ENCODE assay signal across 30 mouse cellular contexts in the genomic region with DNA sequence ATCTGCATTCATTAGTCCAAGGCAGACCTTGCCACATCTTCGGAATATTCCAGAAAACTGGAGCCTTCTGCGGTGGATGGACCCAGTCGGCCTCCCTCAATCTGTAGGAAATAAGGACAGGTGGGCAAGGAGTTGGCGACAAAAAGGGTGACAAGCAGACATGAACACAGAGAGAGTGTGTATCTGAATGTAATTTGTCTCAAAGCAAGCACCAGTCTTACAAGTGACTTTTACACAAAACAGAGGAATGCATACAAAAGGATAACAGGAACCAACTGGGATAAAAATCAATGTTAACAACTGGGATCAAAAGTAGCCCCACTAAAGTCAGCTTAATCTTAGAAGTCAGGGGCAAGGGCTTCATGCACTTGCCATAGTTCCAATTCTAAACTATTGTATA. TPM values are rescaled to one million over a fixed set of nuclear protein-coding genes. Genes with fewer than 3 reads are reported as not detected.
"Had no signal": no experiment of that assay in that cellular context is flagged by ENCODE, and none has a peak within 500 bp of the region (broad histone marks: within the 10 kb centered on the region; RNA-seq: fewer than 3 reads in every experiment).

Gene Slco1a6 (minus strand): TSS at position 101 of the 400 bp plus-strand sequence.

- H3K4me3 ChIP-seq: gastrocnemius, adult 2 months; heart, embryonic 13.5 days; heart, embryonic 15.5 days; hindbrain, embryonic 13.5 days; hindbrain, embryonic 15.5 days; limb, embryonic 13.5 days; limb, embryonic 15.5 days; liver, embryonic 12.5 days had no signal

- H3K9me3 ChIP-seq: heart, embryonic 15.5 days; hindbrain, embryonic 15.5 days; limb, embryonic 13.5 days; limb, embryonic 15.5 days; liver, embryonic 12.5 days had no signal

- H3K9ac ChIP-seq: heart, embryonic 13.5 days; heart, embryonic 15.5 days; hindbrain, embryonic 13.5 days; hindbrain, embryonic 15.5 days; limb, embryonic 13.5 days; limb, embryonic 15.5 days; liver, embryonic 12.5 days; liver, embryonic 14.5 days had no signal

- H3K4me2 ChIP-seq: heart, embryonic 11.5 days; heart, embryonic 13.5 days; heart, embryonic 15.5 days; hindbrain, embryonic 13.5 days; hindbrain, embryonic 15.5 days; limb, embryonic 13.5 days; limb, embryonic 15.5 days; liver, embryonic 12.5 days had no signal

- DNase-seq: gastrocnemius, adult 2 months; gastrocnemius, postnatal 10 days; gastrocnemius, postnatal 25 days; heart, adult 18-20 months; heart, postnatal 14 days; heart, postnatal 36 days; kidney, adult 11 months; kidney, adult 8-10 months; kidney, postnatal 10 days; kidney, postnatal 25 days; layer of hippocampus, adult 9-11 months; layer of hippocampus, postnatal 36 days; left cerebral cortex, postnatal 4 days had no signal

- H3K27me3 ChIP-seq: heart, embryonic 13.5 days; heart, embryonic 15.5 days; hindbrain, embryonic 13.5 days; hindbrain, embryonic 15.5 days; limb, embryonic 13.5 days; limb, embryonic 15.5 days; liver, embryonic 12.5 days had no signal

- H3K27ac ChIP-seq: gastrocnemius, adult 2 months; heart, embryonic 13.5 days; heart, embryonic 15.5 days; hindbrain, embryonic 13.5 days; hindbrain, embryonic 15.5 days; hindbrain, postnatal 0 days; limb, embryonic 13.5 days; limb, embryonic 15.5 days; liver, embryonic 12.5 days; liver, embryonic 14.5 days had no signal

- ATAC-seq: hindbrain, postnatal 0 days; intestine, embryonic 16.5 days; liver, embryonic 12.5 days had no signal

- H3K36me3 ChIP-seq: heart, embryonic 13.5 days; heart, embryonic 15.5 days; hindbrain, embryonic 13.5 days; hindbrain, embryonic 15.5 days; limb, embryonic 13.5 days; limb, embryonic 15.5 days; liver, embryonic 12.5 days had no signal

- H3K4me1 ChIP-seq: heart, embryonic 13.5 days; heart, embryonic 15.5 days; hindbrain, embryonic 13.5 days; hindbrain, embryonic 15.5 days; limb, embryonic 13.5 days; limb, embryonic 15.5 days; liver, embryonic 12.5 days had no signal

RNA-seq across cellular contexts. Expression of gene Slco1a6, which starts in this region (rescaled TPM):
- polyA plus RNA-seq: heart, embryonic 11.5 days; heart, embryonic 13.5 days; heart, postnatal 0 days; hindbrain, postnatal 0 days; intestine, embryonic 14.5 days; intestine, embryonic 16.5 days; large intestine, adult 2 months; limb, embryonic 11.5 days; limb, embryonic 13.5 days; limb, embryonic 15.5 days; liver, adult 2 months; liver, embryonic 12.5 days; liver, embryonic 14.5 days; liver, embryonic 16.5 days had no signal
